Mouse (Mus musculus): ENCODE measurements around the gene Vmn1r30. TPM values are rescaled to one million over a fixed set of nuclear protein-coding genes. Genes with fewer than 3 reads are reported as not detected.

Vmn1r30 gene
- polyA plus RNA-seq (2015; fragmentation: Nextera tagmentation; extraction: Ambion mirVana) = not detected in 2 replicates

DNA sequence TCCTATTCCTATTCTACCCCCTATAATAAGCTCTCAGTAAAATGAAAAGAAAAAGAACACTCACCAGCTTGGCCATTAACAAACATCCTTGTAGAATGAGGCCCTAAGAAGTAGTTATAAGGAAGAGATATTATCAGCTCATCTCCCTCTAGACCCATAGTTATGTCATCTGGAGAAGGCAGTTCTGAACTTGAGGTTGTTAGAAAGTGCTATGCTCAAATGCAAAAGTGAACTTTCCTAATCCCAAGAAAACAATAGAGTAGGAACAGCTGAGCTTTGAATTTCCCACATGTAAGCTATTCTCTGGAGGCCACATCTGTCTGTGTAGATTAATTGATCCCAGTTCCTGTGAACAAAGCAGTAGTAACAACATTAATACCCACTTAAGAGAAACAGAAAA is at the start of gene Vmn1r30:
Vmn1r30 (minus strand) TSS at position 101 of the 400 bp plus-strand sequence.
- no peak for ATAC-seq (ENCODE audit: extremely low read depth, insufficient number of reproducible peaks, low FRiP score, low TSS enrichment)

DNA sequence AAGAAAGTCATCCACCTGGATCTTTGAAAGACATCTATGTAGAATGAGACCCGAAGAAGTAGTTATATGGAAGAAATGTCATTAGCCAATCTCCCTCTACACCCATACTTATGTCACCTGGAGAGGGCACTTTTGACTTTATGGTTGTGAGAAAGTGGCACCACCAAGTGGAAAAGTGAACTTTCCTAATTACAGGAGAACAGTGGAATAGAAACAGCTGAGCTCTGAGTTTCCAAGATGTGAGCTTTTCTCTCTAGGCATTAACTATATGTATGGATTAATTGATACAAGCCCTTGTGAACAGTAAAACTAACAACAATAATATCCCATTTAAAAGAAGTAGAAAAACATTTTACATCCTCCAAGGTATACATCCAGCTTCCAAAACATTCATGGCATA is 32.0 kb upstream of the Vmn1r30 start, which contains the start of gene Vmn1r31:
Vmn1r31 (minus strand) TSS at position 101 of the 400 bp plus-strand sequence.
- H3K9ac ChIP-seq = no peak within 1 kb of the TSS
- no peak within 1 kb of the TSS for H3K4me2 ChIP-seq
- no peaks in the 10 kb centered on the region for H3K4me1 ChIP-seq
- H3K27me3 ChIP-seq (replicated peaks) = no peaks in the 10 kb centered on the region
- ATAC-seq (ENCODE audit: extremely low read depth, insufficient number of reproducible peaks, low FRiP score, low TSS enrichment) = no peak
- no peak within 1 kb of the TSS for H3K4me3 ChIP-seq
- no peaks in the 10 kb centered on the region for H3K36me3 ChIP-seq
- H3K27ac ChIP-seq (replicated peaks) = no peak within 1 kb of the TSS
- WGBS = 76% methylated on average over 1 of the region's 1 CpGs
- H3K9me3 ChIP-seq = no peaks in the 10 kb centered on the region

More for the DNA sequence above, at the start of gene Vmn1r30:
- Histone ChIP-seq H3K9me3 (no peaks in the 10 kb centered on the region), H3K9ac (no peak within 1 kb of the TSS), H3K4me2 (no peak within 1 kb of the TSS), H3K27ac (replicated peaks) (no peak within 1 kb of the TSS), H3K36me3 (no peaks in the 10 kb centered on the region), H3K27me3 (replicated peaks) (no peaks in the 10 kb centered on the region), H3K4me1 (no peaks in the 10 kb centered on the region), H3K4me3 (no peak within 1 kb of the TSS)

Other genes starting within 250 kb of the Vmn1r30 start
- not detected in 2 replicates for gene Vmn1r27, start 224.6 kb downstream of the Vmn1r30 start, polyA plus RNA-seq (2015; fragmentation: Nextera tagmentation; extraction: Ambion mirVana)
- gene Vmn1r28, start 181.3 kb downstream of the Vmn1r30 start, polyA plus RNA-seq (2015; fragmentation: Nextera tagmentation; extraction: Ambion mirVana) = not detected in 2 replicates
- not detected in 2 replicates for gene Vmn1r29, start 141.8 kb downstream of the Vmn1r30 start, polyA plus RNA-seq (2015; fragmentation: Nextera tagmentation; extraction: Ambion mirVana)
- gene Vmn1r31, start 31.9 kb upstream of the Vmn1r30 start, polyA plus RNA-seq (2015; fragmentation: Nextera tagmentation; extraction: Ambion mirVana) = not detected in 2 replicates
- 57.3 and 64.0 TPM in 2 replicates for gene Abcg2, start 141.1 kb upstream of the Vmn1r30 start, polyA plus RNA-seq (2015; fragmentation: Nextera tagmentation; extraction: Ambion mirVana)